Mouse (Mus musculus) thymus, adult 18-20 months (tissue): ENCODE data around the gene Ephb1.

Experiments used
- DNase-seq, 2 experiments: peaks; one replicate each; pipeline ENCODE4 v3.0.0; 2022; ENCODE audit warnings: mixed read lengths in 2 of 2

The Ephb1 gene

DNA sequence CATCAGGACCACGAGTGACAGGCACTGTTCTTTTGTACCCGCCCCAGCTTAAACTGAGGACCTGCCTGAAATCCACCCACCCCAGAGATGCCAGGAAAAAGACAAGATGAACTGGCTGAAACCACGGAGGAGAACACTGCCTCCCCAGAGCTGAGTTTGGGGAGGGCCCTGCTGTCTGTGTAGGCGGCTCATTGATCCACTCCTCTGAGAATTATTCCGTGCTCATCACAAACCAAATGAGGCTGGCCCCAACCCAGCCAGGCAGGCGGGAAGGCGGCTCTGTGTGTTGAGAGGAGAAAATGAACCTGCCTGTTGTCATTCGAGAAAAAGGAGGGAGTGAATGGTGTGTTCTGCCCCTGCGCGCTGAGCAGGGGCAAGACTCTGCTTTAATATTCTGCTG is 2.8 kb downstream of the Ephb1 start:
- DNase-seq = no peak

DNA sequence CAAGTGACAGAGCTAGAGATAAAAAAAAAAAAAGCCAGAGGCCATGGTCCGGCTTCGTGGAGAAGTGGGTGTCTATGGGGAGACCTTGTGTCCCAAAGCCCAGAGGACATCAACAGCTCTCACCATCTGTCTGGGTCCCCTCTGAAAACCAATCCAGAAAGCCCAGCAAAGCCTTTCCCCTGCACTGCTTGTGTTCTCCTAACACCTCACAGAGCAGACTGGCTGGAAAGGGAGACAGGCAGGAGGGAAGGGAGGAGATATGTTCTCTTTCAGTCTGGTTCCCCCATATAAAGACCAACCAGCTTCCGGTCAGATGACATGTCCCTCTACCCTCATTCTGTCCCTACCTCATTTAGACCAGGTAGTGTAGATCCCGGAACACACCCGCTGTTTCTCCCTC is 3.3 kb downstream of the Ephb1 start:
- DNase-seq = no peak

DNA sequence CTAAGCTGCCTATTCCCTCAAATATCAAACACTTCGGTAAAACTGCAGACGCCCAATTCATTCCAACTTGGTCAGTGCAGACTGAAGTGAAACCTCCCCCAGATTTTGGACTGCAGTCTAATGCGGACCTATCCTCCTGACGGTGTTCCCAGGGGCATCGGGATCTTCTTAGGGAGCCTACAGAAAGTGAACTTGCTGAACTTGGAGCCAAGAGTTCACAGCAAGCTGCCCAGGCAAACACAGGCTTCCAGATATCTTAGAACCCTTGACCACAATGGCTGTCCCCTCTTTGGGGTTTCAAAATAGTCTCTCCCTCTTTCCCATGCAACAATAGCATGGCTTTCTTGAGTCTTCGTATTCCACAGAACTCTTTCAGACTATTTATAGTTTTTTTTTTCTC is 3.8 kb downstream of the Ephb1 start:
- DNase-seq = no peak

DNA sequence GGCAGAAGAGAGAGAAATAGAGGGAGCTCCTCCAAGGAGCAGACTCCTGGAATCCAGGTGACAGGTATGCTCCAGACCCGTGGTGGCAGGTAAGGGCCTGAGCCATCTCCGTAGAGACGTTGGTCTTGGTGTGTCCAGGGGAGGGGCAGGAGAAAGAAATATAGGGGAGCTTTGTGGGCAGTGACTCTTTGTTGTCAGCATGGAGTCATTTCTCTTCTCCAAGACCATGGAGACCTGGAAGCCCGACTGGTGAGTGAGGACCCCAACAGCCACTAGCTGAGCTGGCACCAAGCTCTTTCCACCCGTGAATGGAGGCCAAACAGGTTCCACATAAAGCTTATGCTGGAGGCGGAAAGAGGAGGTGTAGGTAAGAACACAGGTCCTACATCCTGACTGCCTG is 4.4 kb downstream of the Ephb1 start:
- DNase-seq = no peak

DNA sequence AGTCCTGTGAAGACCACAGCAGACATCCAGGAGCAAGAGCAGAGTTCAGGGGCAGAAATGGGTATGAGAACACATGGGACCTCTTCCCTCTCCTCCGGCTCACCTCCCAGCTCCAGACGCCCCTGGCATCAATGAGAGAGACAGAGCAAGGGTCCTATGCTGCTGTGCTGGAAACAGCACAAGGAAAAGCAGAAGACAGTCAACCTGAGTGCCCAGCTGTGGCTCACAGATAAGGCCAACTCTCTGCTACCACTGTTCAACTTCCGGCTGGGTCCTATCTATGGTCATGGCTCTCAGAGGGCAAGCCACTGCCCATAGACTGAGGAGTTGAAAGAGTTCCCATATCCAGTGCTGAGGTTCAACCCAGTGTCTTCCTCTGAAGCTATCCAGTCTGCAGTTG is 7.7 kb downstream of the Ephb1 start:
- no peak for DNase-seq

DNA sequence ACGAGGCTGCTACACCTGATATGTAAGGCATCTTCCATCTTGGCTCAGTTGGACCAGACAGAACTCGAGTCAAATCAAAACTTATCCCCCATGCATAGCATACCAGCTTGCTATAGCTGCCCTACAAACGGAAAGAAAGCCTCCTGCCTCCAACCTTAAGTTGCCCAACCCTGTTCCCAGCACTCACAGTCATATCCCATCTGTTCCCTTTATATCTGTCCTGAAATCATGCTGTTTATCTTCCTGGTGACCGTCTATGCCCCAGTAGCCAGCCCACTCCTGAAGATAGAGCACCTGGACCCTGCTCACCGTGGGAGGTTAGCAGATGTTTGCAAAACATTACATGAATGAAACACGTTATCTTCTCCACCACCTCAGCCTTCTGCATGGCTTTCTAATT is 9.0 kb downstream of the Ephb1 start:
- no peak for DNase-seq

DNA sequence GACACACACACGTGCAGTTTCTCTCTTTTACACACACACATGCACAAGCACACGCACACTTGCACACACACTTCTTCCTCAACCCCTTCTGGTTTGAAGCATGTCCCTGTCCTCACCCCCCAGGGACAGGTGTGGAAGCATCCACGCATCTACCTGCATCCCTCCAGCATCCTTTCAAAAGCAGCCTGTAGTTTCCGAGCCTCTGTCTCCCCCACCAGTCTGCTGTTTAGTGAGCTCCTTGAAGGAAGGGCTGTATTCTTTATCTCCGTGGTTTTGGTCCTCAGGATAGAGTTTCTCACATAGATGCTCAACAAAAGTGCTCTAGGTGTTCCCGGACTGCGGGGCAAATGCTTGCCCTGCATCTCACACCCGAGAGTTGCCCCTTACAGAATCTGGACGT is 9.4 kb downstream of the Ephb1 start:
- DNase-seq = no peak

DNA sequence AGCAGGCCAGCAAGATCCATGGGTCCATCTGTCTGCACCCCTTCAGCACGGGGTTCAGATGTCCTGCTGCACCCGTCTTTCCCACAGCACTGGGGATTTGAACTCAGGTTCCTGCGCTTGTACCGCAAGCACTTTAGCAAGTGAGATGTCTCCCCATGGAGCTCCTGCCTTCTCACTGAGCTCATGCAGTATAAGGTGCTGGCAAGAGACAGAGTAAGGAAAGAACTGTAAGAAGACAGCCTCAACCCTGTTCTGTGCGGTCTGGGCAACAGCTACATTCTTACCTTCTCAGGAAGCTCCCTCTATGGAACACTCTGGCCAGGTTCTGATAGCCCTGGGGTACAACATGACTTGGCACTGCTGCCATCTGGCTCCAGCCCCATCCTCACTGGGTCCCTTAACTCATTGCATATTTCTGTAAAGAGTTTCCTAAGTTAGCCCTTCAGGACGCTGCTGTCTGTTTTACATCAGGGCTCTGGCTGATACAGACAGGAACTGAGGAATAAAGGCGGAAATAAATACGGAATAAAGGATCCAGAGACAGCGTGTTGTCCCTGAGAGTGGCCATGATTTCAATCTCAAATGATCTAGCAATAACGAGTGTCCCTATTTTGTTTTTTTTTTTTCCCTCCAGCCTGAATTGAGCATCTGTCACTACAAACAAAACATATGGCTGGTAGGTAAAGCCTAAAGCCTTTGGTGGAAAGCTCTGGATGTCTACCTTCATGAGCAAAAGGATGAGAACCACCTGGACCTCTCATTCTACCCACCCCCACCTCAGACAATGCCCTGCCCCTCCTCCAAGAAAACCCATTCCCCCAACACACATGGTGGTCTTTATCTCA is 10.2 kb downstream of the Ephb1 start:
- no peak for DNase-seq

DNA sequence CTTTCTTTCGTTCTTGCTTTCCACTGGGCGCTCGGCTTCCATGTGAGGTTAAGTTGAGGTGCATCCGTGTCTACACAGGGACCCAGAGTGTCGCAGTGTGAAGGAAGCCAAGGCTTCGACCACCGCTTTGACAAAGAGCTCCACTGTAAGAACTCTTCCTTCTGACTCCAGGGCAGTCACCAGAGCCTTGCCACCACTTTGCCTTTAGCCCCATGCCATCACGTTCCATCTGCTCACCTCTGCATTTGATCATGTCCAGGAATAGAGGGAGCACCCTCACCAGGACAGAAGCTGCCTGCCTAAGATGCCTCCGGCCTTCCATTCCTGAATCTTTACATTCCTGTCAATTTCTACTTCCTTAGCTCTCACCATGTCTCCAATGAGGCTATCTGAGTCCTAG is 11.4 kb downstream of the Ephb1 start:
- DNase-seq = no peak

DNA sequence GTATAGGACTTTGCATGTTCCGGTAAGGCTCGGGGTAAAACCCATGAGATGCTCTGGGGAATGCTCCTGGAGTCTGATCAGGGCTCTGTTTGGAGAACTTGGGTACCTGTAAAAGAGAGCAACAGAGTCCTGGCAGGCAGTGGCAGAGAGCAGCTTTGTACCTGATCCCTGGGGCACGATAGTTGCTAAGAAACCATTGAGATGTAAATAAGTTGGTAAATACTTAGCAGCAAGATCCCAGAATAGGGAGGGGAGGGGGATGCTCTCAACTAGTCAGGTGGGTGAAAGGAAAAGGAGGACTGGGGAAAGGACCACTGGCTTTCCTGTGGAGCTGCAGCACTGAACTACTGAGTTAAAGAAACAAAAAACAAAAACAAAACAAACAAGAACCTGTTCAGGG is 12.5 kb downstream of the Ephb1 start:
- no peak for DNase-seq

DNA sequence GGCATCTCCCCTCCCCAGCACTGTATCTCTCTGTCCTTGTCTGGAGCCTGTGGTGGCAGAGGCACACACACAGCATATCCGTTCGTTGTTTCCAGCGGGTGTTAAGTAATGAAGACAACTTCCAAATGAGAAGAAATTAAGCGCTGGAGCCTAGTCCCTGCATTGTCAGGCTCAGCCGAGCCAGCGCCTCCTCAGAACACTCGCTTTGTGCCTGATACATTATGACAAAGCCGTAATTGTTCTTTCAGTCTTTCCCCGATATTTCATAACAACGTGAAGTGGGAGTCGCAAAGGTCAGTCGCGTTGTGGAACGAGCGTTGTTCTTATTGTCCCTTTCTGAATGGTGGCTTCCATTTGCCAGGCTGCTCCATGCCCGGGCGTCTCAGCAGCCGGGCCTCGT is 13.7 kb downstream of the Ephb1 start:
- DNase-seq = no peak

DNA sequence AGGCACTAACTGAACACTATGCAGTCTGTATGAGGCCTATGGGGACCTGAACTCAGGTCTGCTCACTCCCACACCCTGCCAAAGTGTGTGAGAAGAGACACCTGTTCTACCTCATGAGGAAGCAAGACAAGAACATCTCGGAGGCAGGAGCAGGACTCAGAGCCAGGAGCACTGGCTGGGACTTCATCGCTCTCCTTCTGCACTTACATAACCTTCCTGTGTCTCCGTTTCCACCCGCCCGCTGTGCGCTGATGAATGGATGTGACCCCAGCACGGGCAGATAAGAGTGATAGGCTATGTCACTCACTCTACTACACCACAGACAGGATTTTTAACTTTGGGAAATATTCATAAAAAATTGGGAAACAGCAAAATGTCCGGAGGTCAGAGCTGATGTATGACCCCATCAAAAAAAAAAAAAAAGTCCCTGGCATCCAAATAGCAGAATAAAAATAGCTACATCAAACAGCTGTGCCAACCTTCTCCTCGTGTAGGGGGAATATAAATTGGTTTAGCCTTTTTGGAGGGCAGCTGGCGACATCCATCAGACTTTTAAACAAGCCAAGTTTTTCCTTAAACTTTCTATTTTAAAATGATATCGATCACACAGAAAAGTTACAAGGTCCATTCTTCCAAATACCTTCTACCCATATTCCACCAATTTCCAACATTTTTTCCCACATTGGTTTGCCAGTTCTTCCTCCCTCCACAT is 18.8 kb downstream of the Ephb1 start:
- no peak for DNase-seq

DNA sequence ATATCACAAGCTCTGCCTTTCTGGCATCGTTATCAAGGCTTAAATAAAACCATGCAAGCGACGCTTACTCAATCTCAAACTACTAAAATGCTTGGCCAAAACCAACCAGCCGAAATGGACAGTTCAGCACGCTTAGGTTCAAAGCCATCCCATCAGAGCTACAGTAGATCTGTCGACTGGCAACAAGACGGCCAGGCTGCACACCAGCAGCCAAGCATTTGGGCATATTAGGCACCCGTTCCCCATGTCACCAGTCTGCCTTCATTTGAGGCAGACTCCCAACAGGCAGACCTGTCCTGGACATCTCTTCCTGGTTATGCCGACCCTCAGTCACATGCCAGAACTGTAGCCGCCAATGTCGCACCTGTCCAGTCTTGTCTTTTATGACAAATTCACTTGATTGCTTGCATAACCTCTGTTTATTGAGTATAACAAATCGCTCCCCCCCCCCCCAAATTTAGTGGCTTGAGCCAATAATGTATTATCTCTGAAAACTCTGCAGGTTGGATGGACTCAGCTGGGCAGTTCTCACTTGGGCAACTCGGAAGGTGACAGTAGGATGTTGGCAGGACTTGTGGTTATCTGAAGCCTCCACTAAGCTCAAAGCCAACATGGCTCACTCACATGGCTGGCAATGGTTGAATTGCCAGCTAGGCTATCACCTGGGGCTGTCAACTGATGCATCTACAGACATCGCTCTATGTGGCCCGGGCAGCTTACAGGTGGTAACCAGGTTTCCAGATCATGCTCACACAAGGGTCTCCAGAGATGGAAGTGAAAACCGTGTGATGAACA is 24.0 kb downstream of the Ephb1 start:
- no peak for DNase-seq

DNA sequence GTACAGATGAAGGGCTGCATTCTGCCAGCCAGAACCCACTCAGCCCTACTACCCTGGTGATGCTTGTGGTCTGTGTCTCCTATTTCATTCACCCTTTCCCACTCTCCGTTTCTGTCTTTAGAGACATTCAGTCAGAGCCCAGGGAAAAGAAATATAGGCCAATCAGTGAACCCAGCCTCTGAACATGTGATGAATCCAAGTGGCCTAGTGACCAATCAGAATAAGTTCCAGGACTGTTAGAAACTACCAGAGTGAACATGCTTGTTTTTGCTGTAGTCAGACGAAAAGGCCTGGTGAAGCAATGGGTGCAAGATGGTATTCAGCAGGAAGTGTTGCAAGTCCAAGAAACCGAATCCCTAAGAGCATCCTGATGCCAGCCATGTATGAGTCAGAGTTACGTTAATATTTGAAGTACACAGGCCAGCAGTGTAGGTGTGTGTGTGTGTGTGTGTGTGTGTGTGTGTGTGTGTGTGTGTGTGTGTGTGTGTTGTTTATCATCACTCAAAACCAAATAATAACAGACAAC is 26.8 kb downstream of the Ephb1 start:
- no peak for DNase-seq

DNA sequence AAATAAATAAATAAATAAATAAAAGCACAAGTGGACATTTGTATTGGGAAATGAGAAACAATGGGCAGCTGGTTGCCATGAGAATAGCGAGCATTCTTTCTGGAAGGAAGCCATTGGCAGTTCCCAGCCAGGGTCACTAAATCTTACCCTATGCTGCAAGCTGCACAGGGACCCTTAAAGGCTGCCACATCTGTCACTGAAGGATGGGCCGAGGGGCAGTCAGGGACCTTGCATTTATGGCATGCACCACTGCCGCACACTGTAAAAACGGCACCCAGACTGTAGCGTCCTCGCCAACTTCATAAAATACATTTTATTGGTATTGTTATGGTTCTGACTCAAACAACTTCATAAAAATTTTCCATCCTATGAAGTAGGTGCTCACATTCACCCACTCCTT is 39.1 kb downstream of the Ephb1 start:
- DNase-seq = no peak

DNA sequence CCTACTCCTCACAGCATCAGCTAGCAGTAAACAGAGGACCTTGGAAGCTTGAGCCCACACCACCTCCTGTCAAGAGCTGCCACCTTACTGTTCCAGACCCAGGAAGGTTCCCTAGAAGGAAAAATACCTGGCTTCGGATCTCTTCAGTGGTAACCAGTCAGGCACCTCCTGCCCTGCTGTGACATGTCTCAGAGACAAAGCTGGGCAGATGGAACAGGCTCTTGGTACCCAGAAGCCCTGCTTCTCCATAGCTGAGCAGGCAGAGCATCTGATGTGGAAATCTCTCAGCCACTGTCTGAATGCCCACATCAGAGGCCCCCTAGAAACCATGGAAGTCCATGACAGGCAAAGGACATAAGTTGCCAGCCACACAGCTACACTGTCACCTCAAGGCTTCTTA is 39.7 kb downstream of the Ephb1 start:
- no peak for DNase-seq

DNA sequence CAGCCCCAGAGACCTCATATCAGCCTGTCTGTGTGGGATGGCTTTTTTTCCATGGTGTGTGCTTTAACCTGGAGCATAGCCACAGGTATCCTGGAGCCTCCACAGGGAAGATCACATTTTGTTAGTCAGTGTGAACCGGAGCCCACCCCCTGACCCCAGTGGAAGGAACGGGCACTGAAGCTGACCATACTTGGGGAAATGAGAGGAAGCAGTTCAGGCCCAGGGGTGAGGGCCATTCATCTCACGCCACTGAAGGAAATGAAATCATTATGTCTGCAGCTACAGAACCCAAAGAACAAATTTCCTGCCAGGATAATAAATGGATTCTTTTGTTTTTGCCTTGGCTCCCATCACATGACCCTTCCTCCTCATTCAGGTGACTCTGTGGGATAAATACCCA is 44.1 kb downstream of the Ephb1 start:
- no peak for DNase-seq

DNA sequence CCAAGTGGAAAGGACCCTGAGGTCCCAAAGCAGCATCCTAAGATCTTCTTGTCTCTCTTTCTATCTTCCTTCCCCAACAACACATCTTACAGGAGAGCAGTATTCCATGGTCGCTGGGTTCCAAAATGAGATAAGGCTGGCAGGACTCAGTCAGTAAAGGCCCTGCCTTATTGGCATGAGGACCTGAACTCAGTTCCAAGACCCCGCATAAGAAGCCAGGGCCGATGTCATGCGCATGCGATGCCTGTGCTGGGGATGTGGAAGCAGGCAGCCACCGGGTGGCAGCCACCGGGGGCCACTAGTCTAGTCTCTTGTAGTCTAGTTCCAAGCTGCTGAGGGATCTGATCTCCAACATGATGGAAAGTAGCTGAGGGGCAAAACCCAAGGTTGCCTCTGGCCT is 45.2 kb downstream of the Ephb1 start:
- DNase-seq = no peak

DNA sequence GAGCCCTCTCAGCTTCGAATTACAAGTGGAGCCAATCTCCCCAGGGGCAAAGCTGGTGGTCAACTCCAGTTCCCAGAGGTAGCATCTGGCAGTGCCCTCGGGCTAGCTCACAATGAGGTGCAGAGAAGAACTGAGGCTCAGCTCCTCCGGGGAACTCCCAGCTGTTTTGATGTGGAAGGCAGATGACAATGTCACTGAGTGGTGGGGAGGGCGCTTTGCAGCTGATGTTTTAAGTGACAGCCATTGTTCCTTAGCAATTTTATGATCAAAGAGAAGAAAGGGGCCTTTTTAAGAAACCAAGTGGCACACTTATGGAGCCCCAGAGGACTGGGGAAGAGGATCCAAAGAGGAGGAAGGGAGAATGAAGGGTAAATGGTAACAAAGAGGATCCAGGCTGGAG is 46.8 kb downstream of the Ephb1 start:
- DNase-seq = no peak

DNA sequence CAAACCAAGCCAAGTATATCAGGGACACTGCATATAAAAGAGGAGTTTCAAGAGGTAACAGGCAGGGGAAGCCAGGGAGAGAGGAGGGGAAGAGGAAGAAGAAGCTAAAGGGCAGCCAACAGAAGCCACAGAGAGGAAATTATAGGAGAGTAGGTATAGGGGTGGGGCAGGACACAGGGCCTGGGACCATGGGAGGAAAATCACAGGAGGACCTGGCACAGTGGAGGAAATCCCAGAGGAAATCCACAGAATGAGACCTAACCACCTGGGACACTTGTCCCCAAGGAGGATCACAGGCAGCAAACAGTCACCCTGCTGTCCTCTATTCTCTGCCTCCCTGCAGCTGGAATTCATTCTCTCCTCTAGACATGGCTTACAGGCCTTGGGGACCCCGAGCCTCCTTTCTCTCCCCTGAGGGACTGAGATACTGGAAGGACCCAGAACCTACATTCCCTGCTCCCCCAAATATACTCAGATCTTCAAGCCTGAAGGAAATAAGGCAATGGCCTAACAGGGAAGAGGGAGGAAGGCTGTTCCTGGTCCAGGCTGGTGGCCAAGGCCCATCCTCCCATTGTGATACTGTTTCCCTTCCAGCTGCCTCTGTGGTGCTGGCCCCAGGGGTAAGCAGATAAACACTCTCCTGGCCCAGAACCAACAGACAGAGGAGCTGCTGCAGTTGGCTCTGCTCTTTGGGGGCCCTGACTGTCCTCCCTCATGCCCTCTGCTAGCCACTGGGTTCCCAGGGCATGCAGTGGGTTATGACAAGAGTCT is 47.7 kb downstream of the Ephb1 start:
- DNase-seq = no peak

DNA sequence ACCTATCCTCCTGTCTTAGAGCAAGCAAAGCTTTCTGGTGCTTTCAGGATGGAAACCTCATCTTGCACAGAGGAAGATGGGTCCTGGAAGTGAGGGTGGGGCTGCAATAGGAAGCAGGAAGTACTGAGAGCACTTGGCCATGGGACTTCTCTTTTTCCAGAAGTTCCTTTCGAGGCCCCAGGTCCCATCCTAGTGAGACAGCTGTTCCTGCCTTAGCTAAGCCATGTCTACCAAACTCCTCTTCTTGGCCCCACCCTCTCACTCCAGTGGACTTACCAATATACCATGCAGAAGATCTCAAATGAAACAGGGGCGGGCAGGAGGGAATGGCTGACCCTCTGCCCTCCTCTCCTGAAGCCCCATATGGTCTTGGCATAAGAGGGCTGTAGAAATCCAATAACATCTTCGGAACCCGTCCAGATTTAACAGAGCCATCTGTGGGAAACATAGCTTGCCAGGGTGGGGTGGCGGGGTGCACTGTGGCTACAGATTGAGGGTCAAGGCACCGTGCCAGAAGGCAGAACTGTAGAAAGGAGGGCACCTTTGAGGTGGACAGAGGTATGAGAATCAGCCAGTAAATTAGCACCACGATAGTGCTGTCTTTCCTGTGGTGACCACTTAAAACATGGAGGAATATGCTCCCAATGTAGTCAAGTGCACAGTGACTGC is 48.9 kb downstream of the Ephb1 start:
- DNase-seq = no peak

DNA sequence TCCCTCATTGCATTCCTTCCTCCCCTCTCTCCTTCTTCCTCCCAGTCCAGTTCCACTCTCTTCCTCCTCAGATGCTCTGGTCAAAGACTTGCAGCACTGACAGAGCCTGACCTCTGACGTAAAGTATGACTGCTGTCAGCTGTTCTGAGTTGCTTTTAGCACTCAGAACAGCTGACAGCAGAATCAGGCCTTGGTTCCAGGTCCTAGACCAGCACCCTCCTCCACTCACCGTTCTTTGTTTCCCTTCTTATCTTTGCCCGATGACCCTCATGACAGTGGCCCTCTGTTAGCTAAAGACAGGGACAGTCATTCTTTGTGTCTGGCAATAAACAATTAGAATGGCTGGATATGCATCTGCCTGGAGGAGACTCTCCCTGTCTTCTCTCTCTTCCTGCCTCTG is 49.7 kb downstream of the Ephb1 start:
- no peak for DNase-seq
